Mouse (Mus musculus) embryo, embryonic 11 days (tissue): ENCODE results near the gene Tmprss9.

Experiments
- DNase-seq: peaks from one replicate; pipeline ENCODE4 v3.0.0-alpha.2; 2015

The Tmprss9 gene

DNA sequence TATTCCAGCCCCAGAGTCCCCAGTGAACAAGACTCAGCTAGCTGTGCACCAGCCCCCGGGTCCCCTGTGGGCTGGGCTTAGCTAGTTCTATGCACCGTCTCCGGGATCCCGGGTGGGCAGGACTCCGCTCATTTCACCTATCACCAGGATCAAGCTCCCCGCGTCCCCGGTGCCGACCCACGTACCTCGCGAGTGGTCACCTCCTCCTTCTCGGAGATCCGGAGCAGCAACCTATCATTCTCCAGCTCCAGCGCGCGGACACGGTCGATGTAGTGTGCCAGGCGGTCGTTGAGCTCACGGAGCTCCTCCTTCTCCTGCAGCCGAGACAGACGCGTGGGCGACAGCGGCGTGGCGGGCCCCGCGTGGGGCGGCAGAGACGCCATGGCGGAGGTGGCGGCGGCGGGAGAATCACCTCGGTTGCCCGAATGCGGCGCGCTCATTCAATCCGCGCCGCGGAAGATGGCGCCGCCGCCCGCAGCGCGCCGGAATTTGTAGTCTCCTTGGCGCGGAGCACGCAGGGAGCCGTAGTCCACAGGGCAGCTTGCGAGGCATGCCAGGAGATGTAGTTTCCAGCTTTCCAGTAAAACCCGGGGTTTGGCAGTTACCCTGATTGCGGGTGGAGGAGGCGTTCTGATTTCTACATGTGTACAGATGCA, 46.3 kb downstream of the Tmprss9 start, which contains the start of gene Lmnb2:
Gene Lmnb2 (minus strand): TSS at position 467 of the 656 bp plus-strand sequence.
- DNase-seq, result peak; percentile 93

DNA sequence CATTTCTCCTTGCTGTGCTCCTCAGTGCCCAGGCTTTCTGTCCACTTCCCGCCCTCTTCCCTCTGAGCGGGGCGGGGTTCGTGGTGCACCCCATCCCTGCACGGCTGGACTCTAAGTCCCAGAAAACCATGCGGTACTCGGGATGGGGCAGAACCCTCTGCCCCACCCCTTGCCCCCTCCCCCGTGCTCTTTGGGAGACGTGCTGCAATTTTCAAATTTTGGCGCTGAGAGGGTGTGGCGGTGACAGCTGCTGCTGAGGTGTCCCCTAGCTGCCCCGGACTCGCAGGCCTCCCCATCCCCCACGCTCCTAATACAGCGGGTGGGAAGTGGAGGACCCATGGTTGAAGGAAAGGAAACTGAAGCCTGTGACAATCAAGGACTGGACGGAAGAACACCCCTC, 50.3 kb downstream of the Tmprss9 start:
- peak; percentile 73 for DNase-seq

DNA sequence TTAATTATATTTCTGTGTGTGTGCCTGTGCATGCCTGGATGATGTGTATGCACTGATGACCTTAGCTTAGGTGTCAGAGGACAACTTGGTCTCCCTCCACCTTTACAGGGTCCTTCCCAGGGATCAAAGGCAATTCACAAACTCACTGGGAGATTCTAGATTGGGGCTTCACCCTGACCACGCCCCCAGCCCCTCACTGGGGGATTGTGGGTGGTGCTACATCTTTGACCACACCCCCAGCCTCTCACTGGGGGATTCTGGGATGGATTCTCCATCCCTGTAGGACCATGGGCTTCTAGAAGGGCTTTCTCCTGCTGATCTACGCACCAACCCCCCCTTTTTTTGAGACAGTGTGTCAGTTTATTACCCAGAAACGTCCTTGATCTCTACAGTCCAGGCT, 53.8 kb downstream of the Tmprss9 start:
- DNase-seq, result no peak

DNA sequence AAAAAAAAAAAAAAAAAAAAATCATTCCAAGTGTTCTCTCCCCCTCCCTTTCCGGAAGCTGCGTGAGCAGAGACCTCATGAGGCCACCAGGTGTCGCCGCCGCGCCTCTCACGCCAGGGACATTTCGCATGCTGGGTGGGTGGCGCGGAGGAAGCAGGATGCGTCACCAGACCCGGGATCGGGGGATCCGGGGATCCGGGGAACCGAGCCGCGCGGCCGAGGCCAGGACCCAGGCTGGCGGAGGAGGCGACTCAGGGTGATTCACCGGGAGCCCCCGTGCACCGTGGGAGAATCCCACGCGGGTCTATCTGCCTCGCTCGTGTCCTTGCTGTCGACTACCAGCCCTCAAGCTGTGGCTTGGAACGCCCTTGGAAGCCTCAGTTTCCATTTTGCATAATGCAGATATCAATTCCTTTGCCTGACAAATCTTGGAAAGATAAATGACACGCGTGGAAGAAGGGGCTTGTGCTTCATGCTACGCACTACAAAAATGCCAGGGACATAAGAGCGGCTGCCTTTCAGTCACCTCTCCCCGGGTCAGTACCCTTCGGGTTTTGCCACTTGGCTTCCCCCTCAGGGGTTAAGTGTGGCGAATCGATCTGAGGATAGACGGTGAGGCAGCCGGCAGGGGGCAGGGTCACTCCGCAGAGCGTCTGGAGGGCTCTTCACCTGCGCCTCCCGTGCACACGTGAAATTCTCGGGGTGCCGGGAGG, 57.1 kb downstream of the Tmprss9 start:
- DNase-seq, result peak; percentile 94

DNA sequence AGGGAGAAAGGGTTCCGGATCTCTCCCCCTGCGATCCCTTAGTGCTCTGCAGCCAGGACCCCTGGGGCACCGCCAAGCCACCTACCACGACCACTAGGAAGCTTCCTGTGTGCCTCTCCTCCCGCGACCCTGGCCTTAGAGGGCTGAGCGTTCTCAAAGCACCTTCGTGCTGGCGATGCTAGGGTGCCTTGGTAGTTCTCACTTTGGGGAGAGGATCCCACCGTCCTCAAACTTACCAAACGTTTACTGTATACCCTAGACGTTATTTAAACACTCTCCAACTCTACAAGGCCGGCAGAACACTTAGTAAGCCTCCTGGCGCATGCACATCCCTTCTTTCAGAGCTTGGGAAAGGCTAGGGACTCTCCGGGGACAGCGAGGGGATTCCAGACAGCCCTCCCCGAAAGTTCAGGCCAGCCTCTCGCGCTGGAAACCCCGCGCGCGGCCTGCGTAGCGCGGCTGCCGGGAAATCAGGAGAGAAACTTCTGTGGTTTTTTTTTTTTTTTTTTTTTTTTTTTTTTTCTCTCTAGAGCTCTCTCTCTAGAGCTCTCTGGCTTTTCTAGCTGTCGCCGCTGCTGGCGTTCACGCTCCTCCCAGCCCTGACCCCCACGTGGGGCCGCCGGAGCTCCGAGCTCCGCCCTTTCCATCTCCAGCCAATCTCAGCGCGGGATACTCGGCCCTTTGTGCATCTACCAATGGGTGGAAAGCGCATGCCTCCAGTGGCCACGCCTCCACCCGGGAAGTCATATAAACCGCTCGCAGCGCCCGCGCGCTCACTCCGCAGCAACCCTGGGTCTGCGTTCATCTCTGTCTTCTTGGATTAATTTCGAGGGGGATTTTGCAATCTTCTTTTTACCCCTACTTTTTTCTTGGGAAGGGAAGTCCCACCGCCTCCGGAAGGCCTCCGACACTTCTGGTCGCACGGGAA, 57.9 kb downstream of the Tmprss9 start, which contains the start of gene Gadd45b:
Gene Gadd45b (plus strand): TSS at position 775 of the 928 bp plus-strand sequence.
- DNase-seq, result peak; percentile 100

DNA sequence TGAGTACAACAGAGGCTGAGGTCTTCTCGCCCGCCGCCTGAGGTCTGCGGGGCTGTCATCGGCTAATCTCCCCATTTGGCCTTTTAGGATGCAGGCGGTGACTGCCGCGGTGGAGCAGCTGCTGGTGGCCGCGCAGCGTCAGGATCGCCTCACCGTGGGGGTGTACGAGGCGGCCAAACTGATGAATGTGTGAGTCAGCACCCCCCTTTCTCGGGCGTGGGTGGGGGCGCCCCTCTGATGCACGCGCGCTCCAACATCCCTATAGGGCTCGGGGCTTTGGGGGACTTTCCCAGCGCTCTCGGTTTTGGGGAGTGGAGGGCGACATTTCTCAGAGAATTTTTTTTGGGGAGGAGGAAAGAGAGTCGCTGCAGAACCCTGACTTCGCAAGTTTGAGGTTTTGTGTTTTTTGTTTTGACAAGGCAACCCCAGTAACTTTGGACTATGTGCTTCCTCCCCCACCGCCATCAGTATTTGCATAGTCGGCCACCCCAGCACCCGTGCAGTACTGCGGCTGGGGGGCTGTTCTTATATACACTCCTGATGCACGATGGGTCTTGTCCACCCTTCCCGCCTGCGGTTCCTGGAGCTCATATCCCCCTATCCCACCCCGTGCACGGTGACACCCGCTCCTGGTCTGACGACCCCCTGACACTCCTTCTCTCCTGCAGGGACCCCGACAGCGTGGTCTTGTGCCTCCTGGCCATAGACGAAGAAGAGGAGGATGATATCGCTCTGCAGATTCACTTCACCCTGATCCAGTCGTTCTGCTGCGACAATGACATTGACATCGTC, 58.9 kb downstream of the Tmprss9 start:
- DNase-seq, result peak; percentile 56

DNA sequence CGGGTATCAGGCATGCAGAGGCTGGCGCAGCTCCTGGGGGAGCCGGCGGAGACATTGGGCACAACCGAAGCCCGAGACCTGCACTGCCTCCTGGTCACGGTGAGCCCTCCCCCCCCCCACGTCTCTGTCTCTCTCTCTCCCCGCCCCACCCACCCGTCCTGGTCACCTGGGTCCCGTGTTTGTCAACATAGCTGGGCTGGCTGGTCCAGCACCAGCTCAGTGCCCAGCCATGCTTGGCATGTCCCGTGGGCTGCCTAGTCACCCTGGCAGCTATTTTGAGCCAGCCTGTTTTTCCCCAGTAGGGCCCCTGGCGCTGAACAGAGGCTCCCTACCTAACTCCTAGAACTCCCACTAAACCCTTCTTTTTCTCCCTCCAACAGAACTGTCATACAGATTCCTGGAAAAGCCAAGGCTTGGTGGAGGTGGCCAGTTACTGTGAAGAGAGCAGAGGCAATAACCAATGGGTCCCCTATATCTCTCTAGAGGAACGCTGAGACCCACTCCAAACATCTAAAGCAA, 59.6 kb downstream of the Tmprss9 start:
- no peak for DNase-seq

DNA sequence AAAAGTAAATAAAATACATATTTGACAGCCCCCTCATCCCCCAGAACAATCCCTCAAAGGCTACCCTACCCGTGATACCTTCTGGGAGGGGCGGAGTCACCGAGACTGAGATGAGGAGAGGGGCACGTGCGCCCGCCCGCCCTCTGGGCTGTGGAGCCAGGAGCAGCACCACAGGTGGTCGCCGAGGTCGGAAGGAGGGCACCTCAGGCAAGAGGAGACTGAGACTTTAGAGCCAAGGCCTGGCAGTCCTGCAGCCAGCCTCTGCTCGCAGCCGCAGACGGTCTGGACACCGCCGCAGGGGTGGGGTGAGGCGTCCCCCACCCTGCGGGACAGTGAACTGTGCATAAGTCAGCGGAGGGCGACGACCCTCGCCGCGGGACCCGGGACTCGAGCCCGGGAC, 60.0 kb downstream of the Tmprss9 start:
- peak; percentile 46 for DNase-seq

DNA sequence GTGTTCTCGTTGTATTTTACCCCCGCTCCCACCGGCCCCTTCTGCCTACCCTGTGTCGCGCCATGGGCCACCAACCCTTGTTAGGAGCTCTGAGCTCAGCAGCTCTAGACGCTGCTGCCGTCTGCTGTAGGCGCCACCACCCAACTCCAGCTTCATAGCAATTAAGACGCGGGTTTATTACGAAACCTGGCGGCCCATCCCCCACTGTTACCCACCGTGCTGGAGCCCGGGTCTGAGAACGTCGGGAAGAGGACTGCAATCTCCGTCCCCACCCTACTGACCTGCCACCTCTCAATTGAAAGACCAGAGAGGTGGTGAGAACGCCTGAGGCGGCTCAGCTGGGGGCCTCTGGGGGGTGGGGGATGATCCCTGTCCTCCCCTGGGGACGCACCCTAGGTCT, 60.6 kb downstream of the Tmprss9 start:
- DNase-seq, result peak; percentile 60

DNA sequence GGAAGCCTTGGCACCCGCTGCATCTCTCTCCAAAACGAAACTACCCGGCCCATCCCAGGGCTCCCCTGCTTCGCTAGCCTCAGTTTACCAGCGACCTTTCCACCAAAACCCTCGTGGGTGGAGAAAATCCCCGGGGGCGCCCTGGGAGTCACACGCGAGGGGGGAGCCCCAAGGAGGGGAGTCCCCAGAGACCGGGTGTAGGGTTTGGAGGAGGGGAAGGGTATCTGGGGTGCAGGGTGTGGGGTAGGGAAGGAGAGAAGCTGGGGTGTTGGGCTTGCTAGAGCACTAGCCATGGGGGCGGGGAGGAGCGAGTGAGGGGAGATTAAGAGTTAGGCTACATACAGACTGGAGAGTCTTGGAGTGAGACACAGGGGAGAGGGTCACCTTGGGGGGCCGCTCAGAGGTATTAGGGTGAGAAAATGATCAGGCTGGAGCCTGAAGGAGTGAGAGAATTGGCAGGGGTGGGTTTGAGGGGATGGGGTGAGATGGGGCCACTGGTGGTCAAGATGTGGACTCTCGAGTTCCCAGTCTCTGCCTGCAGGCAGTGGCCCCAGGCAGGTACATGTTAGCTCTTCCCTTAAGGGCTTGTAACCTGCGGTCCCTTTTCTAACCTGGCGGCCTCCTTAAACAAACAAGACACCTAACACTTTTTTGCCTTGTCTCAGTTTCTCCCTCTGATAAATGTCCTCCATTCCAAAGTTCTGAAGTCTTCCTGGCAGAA, 61.2 kb downstream of the Tmprss9 start:
- DNase-seq, result no peak

DNA sequence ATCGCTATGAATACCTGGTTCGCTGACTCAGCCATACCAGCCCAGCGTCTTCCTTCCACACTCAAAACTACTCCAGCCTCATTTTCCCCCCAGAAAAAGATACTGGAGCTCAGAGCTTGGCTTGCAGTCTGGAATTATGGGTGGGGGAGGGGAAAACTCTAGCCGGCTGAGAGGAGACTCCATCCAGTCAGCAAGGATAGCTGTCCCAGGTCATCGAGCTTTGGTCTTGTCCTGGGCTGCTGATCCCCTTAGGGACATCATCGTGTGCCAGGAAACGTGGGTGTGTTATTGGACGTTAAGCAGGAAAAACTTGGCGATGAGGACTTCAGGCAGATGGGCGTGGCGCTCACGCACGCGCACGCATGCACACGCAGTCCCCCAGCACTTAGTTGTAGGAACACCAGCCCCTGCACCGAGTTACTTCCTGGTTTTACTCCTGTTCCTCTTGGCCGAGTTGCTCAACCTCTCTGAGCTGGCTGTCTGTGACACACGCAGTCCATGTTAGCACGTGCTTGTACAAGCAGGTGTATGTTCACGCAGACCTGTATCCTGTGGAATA, 61.9 kb downstream of the Tmprss9 start:
- DNase-seq, result peak; percentile 53

DNA sequence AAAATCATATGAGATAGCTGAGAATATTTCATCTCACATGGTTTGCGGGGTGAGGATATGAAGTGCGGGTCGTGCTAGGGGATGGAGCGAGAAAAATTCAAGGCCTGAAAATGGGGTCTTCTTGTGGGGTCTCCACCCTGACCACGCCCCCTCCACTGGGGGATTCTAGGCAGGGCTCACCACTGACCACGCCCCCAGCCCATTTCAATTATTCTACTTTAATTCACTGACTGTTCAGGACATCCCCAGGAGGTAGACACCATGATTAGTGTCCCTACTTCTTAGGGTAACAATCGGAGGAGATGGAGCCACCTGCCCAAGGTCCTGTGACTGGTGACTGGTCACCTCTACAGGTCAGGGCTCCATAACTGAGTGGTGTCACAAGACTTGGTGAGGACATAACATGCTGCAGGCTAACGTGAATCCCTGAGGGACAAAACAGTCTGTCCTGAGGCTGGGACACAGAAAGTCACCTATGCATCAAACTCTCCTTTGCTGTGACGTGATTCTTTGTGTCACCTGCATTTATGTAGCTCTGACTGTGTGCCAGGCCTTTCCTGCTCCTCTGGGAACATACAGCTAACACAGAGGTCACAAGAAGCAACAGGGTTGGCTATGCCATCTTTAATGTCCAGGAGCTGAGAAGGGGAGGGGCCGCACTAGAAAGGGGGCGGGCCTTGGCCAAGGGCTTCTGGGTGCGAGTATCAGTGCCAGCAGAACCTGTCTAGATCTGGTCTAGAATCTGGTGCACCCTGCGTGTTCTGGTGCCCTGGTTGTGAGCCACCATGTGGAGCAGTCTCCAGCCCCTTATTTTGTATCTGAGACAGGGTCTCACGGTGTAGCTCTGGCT, 62.7 kb downstream of the Tmprss9 start:
- DNase-seq, result no peak

DNA sequence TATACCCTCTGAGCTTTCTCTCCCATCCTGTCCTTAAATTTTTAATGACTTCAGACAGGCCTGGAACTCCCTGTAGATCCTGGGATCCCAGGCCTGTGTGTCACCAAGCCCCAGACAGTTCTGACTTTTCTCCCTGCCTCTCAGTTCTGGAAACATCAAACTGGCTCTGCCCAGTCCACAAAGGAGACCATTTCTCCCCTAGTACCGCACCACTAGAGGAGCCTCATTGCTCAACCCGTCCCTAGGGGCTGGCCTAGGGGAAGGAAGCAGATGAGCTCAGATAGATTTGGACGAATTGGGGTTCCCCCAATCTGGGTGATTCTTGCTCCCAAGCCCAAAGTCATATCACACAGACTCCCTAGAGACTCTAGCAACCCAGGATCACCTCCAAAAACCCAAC, 63.6 kb downstream of the Tmprss9 start:
- no peak for DNase-seq

DNA sequence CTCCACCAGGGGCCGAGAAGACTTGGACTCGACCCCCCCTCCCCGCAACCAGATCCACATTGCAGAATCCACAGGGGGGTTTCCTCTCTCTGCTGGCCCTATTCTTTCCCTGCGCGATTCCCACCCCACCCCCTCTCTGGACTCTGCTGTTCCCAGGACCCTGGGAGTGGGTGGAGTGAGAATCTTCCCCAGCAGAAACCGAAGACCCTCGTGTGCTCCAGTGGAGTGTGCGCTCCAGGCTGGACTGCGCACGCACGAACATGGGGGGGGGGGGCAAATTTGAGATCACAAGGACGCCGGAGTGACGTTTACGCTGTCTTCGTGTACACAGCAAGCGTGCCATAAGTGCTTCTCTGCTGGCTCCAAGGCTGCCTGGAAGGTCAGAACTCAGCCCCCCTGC, 64.0 kb downstream of the Tmprss9 start:
- peak; percentile 45 for DNase-seq

DNA sequence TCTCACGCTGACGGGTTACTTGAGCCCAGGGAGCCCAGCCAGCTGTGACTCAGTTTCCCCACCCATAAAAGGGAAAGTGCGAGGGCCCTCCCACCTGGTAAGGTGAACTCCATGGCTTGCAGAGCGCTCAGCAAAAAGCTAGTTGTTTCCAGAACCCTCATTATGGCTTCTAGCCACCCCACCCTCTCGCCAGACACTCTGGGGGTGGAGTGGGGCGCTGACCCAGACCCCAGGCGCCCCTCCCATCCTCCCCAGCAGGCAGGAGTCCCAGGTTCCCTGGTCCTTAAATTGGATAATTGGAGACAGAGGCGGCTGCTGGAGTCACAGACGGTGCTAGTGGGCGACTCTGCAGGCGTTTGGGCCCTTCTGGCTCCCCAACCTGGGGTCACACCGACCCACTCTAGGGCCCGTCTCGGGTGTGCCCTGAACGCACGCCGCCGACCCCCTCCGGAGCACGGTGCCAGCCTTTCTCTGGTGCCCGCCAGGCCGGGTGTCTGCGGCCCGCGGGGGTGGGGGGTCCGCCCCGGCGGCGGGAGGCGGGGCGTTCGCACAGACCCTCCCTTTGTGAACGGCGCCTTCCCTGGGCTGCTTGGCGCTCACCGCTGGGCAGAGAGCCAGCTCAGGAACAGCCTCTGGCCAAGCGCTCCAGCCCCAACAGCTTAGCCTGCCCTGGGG, 64.6 kb downstream of the Tmprss9 start:
- peak; percentile 81 for DNase-seq

DNA sequence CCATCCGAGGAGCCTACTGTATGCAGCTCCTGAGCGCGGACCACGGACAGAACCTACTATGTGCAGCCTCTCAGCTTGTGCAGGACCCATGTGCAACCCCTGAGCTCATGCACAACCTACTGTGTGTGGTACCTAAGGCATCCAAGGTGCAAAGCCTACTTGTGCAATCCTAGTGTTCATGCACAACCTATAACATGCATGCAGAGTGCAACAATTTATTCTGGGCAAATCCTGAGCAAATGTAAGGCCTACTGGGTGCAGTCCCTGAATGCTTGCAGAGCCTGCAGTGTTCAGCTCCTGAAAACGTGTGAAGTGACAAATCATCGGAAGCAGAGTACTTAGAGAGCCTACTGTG, 65.1 kb downstream of the Tmprss9 start:
- no peak for DNase-seq

DNA sequence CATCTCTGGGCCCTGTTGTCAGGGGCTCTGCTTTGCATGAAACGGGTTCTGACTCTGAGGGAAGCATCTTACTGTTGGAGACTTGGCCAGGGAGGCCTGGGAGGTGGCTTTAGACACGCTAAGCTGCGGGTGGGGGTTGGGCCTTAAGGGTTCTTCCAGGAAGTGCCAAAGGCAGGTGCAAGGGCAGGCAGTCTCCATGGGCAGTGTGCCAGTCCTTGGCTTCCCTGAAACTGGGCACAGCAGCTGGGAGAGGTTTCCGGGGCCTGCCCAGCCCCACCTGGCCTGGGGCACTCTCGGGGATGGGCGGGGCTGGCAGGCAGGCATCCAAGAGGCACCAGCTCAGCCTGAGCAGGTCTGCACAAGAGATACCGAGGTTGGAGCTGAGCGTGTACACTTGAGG, 66.0 kb downstream of the Tmprss9 start:
- DNase-seq, result no peak

DNA sequence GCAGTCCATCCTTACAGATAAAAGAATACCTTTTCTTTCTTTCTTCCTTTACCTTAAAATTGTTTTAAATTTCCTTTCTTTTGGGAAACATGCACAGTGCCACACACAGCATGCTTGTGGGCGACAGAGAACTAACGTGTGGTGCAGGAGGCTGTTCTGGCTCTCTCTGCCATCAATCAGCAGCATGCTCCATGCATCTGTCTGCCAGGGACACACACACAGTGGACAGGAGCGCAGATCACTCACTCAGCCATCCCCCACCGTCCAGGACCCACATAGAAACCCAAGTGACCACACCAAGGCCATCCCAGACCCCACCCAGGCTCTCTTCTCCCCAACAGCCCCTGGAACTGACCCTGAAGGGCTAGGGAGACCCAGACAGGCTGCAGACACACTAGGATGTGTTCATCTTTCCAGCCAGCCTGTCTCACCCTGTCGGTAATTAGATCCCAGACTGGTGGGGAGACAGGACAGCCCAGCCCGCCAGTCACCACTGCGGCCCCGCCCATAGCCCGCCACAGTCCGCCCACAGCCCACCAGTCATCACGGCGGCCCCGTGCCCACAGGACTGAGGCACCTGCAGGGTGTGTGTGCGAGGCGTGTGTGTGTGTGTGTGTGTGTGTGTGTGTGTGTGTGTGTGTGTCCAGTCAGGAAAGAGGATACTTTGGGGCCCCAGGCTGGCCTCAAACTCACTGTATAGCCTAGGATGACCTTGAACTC, 67.3 kb downstream of the Tmprss9 start:
- peak; percentile 69 for DNase-seq

DNA sequence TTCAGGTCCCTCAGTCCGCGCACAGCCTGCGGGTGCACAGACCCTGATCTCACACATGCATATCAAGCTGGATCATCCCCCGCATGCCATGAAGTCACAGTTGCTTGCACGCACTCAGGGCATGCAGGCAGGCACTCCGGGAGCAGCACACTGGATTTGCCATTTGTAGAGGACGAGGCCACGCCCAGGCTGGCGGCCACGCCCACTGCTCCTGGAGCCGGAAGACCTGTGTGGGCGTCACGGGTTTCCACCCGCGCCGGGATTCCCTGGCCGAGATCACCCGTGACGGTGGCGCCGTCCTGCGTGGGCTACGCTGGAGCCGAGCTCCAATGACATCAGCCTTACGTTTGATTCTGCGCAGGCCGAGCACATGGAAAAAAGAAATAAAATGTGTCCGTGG, 68.0 kb downstream of the Tmprss9 start:
- peak; percentile 89 for DNase-seq
